Mouse (Mus musculus): ENCODE data around the gene Top3b. TPM values are rescaled to one million over a fixed set of nuclear protein-coding genes. Genes with fewer than 3 reads are reported as not detected.
"Not testable (repeated sequence)": the region's sequence is repeated elsewhere in the genome, so short reads cannot be mapped to it uniquely, and the experiment has no call there.

Gene Top3b
- 10 to 100 TPM; 19.9 to 22.5 TPM for total RNA-seq (2021)
- long read RNA-seq, experiment 1, partial matches to known transcripts: 2 of 28 reads
- long read RNA-seq, experiment 1, other reads (novel, unspliced or antisense): 22 of 28 reads
- long read RNA-seq, experiment 2, partial matches to known transcripts: 0 of 20 reads
- long read RNA-seq, experiment 2, other reads (novel, unspliced or antisense): 17 of 20 reads

GRCm38 (mm10) chr16:16870617-16871331, at the start of gene Top3b, which contains the start of gene Vpreb1:
TSS of gene Top3b (plus strand) at chr16:16870736.
TSS of gene Vpreb1 (minus strand) at chr16:16870843.
- peak within 1 kb of the TSS; percentile 92 for H3K4me3 ChIP-seq
- intact Hi-C loops (cut with DNase I): no loop called here
- peak; percentile 37; the same call in 1 of the 2 replicates for TF ChIP-seq CTCF (IDR thresholded peaks at IDR 0.05)
- DNase-seq: peak; percentile 92
- H3K27ac ChIP-seq: peak within 1 kb of the TSS; percentile 95

DNA sequence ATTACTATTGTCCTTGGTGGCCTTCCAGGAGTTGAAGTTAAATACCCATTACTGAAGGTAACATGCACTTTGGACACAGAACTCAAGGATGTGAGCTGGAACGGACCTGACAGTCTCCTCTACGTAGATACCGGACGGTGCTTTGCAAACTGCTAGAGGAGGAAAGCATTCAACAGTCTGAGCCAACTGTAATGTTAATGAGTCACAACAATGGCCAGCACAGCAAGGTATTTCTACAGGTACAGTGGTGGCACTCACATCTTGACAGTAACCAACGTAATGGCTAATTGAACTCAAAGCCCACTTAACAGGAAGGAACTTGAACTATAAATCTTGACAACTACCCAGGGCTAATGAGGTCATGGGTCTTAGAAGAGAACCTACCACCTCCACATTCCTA, 45.1 kb upstream of the Top3b start:
- intact Hi-C loops (cut with DNase I): no loop called here
- DNase-seq: no peak
- no peak for TF ChIP-seq CTCF (IDR thresholded peaks at IDR 0.05)
- no peak overlapping the region for H3K4me3 ChIP-seq
- no peak overlapping the region for H3K27ac ChIP-seq

GRCm38 (mm10) chr16:16826223-16826622, 44.3 kb upstream of the Top3b start:
- no peak overlapping the region for H3K4me3 ChIP-seq

DNA sequence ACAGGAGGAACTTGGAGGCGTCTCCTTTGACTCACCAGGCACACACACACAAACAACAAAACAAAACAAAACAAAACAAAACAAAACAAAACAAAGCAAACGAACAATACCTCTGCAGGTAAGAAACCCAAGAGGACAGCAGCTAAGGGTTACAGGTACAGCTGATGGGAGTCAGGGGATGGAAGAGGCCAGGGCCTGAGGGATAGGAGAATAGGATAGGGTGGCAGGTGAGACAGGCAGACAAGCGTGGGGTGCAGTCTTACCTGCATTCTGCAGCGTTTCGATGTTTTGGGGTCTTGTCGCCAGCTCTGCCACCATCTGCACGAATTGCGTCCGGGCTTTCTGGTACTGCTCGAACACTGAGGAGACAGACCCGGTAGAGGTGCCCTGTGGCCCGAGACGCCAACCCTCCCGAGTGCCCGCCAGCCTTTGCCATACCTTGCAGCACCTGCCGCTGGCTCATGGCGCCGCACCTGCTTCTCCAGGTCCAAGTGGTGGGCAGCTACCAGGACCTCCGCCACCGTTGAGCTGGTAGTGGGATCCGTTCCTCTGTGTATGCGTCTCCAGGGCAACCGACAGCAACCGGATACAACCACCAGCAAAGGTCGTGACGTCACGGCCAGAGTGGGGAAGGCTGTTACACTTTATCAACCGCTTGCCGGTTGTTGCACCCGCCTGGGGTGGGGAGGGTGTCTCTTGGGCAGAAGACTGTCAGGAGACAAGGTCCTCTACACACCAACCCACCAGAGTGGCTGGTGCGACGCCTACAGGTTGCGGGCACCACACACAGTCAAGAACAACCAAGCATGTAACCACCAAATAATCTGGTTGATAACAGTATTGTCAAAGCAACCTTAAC, 41.5 kb upstream of the Top3b start, which contains the start of gene Spag6l:
Spag6l (minus strand) TSS at position 700 of the 859 bp plus-strand sequence.
- DNase-seq: peak; percentile 24
- intact Hi-C loops (cut with DNase I): no loop called here
- TF ChIP-seq CTCF (IDR thresholded peaks at IDR 0.05): no peak
- no peak within 1 kb of the TSS for H3K27ac ChIP-seq
- peak within 1 kb of the TSS; percentile 66 for H3K4me3 ChIP-seq

More at GRCm38 (mm10) chr16:16826223-16826622, 44.3 kb upstream of the Top3b start:
- no peak overlapping the region for H3K27ac ChIP-seq
- no peak for TF ChIP-seq CTCF (IDR thresholded peaks at IDR 0.05)
- no peak for DNase-seq
- intact Hi-C loops (cut with DNase I): no loop called here

- TF ChIP-seq CTCF (IDR thresholded peaks at IDR 0.05): no peak
- Histone ChIP-seq H3K4me3 (no peak overlapping the region), H3K27ac (no peak overlapping the region)
- DNase-seq: no peak
- intact Hi-C loops (cut with DNase I): no loop called here
Measured at GRCm38 (mm10) chr16:16829671-16830070, 40.9 kb upstream of the Top3b start.

GRCm38 (mm10) chr16:16849196-16849595, 21.3 kb upstream of the Top3b start:
- intact Hi-C loops (cut with DNase I): no loop called here
- no peak overlapping the region for H3K27ac ChIP-seq
- no peak for DNase-seq
- no peak for TF ChIP-seq CTCF (IDR thresholded peaks at IDR 0.05)
- no peak overlapping the region for H3K4me3 ChIP-seq

- no peak for DNase-seq
- no peak for TF ChIP-seq CTCF (IDR thresholded peaks at IDR 0.05)
- intact Hi-C loops (cut with DNase I): no loop called here
- no peak overlapping the region for H3K27ac ChIP-seq
- no peak overlapping the region for H3K4me3 ChIP-seq
Measured at GRCm38 (mm10) chr16:16852411-16852810, 18.1 kb upstream of the Top3b start.

DNA sequence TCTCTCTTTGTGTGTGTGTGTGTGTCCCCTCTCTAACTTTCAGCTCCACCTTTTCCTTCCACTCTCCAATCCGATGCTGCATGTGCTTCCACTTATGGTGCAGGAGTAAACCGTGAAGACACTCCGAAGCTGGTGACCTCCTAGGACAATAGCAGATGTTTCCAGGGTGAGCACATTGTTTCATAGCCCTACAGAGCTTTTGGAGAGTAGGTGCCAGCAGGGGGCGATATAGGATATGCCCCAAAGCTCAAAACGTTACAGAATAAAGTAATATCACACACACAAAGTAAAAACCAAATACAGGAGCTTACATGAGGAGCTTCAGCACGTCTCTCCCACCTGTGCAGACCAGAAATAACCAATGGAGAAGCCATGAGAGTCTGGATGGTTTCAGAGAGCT, 15.7 kb upstream of the Top3b start:
- H3K27ac ChIP-seq: no peak overlapping the region; the same call in 1 of the 2 replicates
- DNase-seq: peak; percentile 51
- intact Hi-C loops (cut with DNase I): loop anchor here (5.0 kb wide), 1 partner anchor 57 kb away; no protein-coding TSS in a partner anchor
- peak; percentile 80 for TF ChIP-seq CTCF (IDR thresholded peaks at IDR 0.05)
- H3K4me3 ChIP-seq: no peak overlapping the region

DNA sequence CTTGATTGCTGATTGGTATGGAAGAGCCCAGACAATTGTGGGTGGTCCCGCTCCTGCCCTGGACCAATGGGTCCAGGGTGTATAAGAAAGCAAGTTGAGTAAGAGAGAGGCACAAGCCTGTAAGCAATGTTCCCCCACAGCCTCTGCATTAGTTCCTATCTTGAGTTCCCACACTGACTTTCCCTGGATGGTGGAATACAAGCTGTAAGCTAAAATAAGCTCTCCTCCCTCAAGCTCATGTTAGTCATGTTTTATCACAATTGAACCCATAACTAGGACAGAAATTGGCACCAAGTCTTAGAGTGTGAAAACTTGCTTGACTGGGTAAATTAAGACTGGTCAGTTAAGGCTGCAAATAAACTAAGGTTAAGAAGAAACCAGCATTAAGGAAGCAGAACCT, 15.0 kb upstream of the Top3b start:
- intact Hi-C loops (cut with DNase I): loop anchor here (5.0 kb wide), 1 partner anchor 57 kb away; no protein-coding TSS in a partner anchor
- no peak overlapping the region; the same call in 1 of the 2 replicates for H3K27ac ChIP-seq
- no peak overlapping the region for H3K4me3 ChIP-seq
- DNase-seq: no peak
- no peak for TF ChIP-seq CTCF (IDR thresholded peaks at IDR 0.05)

DNA sequence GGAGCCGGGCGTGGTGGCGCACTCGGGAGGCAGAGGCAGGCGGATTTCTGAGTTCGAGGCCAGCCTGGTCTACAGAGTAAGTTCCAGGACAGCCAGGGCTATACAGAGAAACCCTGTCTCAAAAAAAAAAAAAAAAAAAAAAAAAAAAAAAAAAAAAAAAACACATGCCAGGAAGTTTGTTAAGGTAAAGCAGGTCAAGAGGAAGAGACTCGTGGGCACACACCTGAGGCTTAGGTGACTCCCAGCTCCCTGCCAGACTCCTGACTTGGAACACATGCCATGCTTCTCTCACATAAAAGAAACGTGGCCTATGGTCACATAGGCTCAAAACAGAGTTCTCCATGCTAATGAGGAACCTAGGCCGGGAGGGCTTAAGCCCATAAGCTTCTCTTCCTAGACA, 14.5 kb upstream of the Top3b start:
- not testable (repeated sequence) for DNase-seq, H3K4me3 ChIP-seq
- intact Hi-C loops (cut with DNase I): loop anchor here (5.0 kb wide), 1 partner anchor 56 kb away; no protein-coding TSS in a partner anchor

DNA sequence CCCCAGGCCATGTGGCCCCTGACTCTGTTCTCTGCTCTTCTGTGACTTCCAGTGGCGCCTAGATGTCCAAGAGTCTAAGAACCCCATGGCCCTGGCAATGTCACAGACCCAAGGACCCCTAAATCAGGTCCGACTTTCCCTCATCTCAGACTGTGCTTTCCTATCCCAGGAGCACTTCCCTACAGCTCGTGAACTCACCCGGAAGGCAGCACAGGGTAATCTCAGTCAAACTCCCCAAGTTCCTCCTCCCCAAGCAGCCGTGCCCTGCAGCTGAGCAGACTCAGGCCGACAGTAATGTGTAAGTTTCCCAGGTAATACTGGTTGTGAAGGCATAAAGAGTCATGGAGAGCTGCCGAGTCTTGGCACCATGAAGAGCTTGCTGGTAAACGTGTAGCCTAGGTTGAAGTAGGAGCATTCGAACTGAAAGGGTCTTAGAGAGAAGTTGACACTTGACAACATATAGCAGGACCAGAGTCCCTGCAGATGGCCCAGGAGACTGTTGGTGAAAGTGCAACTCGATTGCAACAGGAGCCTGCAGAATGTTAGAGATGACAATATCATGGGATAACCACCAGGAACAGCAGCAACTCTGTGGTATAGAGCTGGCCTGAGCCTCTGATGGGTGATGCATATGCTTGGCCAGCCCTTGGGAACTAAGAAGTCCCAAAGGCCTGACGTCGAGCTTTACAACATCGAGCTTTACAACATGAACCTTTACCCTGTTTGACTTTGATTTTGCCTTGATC, 13.6 kb upstream of the Top3b start:
- no peak for TF ChIP-seq CTCF (IDR thresholded peaks at IDR 0.05)
- H3K27ac ChIP-seq: no peak overlapping the region
- no peak overlapping the region for H3K4me3 ChIP-seq
- intact Hi-C loops (cut with DNase I): loop anchor here (5.0 kb wide), 1 partner anchor 55 kb away; no protein-coding TSS in a partner anchor
- DNase-seq: no peak

More for the DNA sequence above, 14.5 kb upstream of the Top3b start:
- H3K27ac ChIP-seq: not testable (repeated sequence)

DNA sequence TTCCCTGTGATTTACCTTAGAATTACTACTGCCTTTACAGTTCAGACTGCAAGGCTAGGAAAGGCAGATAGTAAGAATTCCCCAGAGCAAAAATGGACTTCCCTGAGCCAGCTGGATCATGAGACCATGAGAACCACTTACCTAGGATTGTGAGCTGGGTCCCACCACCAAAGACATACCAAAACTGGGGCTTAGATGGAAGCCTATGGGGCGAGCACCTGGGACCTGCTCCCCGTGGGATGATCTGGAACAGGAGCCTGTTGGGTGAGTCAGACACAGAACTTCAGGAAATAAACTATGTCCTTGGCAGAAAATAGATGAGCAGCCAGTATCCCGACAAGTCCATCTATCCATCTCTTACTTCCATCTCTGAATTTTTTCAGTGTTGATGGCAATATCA, 8.2 kb upstream of the Top3b start:
- intact Hi-C loops (cut with DNase I): no loop called here
- Histone ChIP-seq H3K27ac (no peak overlapping the region), H3K4me3 (no peak overlapping the region)
- no peak for TF ChIP-seq CTCF (IDR thresholded peaks at IDR 0.05)
- no peak for DNase-seq

All from gastrocnemius, adult 2 months (tissue).